Mouse (Mus musculus) induced T-regulatory cell, adult 2 months (primary cell): Measurements from ENCODE around the gene Kcnk2.

Source experiments
- DNase-seq: peaks from one replicate; pipeline ENCODE4 v3.0.0-alpha.2; 2012; ENCODE audit warnings: low read depth

Gene Kcnk2

GRCm38 (mm10) chr1:189217751-189218564 is 184.1 kb downstream of the Kcnk2 start:
- no peak for DNase-seq

GRCm38 (mm10) chr1:189215131-189215530 is 186.9 kb downstream of the Kcnk2 start:
- no peak for DNase-seq

GRCm38 (mm10) chr1:189214477-189214876 is 187.6 kb downstream of the Kcnk2 start:
- no peak for DNase-seq

GRCm38 (mm10) chr1:189209715-189210108 is 192.4 kb downstream of the Kcnk2 start:
- no peak for DNase-seq

- no peak for DNase-seq
Observed at GRCm38 (mm10) chr1:189209029-189209714, 192.9 kb downstream of the Kcnk2 start.

GRCm38 (mm10) chr1:189208605-189209004 is 193.5 kb downstream of the Kcnk2 start:
- no peak for DNase-seq

- no peak for DNase-seq
Observed at GRCm38 (mm10) chr1:189195758-189196157, 206.3 kb downstream of the Kcnk2 start.

GRCm38 (mm10) chr1:189187737-189188390 is 214.2 kb downstream of the Kcnk2 start:
- no peak for DNase-seq

GRCm38 (mm10) chr1:189185206-189185750 is 216.8 kb downstream of the Kcnk2 start:
- no peak for DNase-seq

GRCm38 (mm10) chr1:189177746-189178145 is 224.3 kb downstream of the Kcnk2 start:
- DNase-seq, result no peak

- no peak for DNase-seq
Observed at GRCm38 (mm10) chr1:189173479-189173878, 228.6 kb downstream of the Kcnk2 start.

GRCm38 (mm10) chr1:189171138-189171537 is 230.9 kb downstream of the Kcnk2 start:
- DNase-seq, result no peak

GRCm38 (mm10) chr1:189165756-189166155 is 236.3 kb downstream of the Kcnk2 start:
- no peak for DNase-seq

GRCm38 (mm10) chr1:189165141-189165540 is 236.9 kb downstream of the Kcnk2 start:
- no peak for DNase-seq

GRCm38 (mm10) chr1:189164721-189165120 is 237.4 kb downstream of the Kcnk2 start:
- DNase-seq, result no peak

GRCm38 (mm10) chr1:189164241-189164640 is 237.8 kb downstream of the Kcnk2 start:
- no peak for DNase-seq
